Mouse (Mus musculus) brown adipose tissue, adult 24 weeks (tissue): Measurements from ENCODE around the gene Svs3a. TPM values are rescaled to one million over a fixed set of nuclear protein-coding genes. Genes with fewer than 3 reads are reported as not detected.
"Not testable (repeated sequence)": the region's sequence is repeated elsewhere in the genome, so short reads cannot be mapped to it uniquely, and the experiment has no call there.

ENCODE experiments used
- H3K27ac ChIP-seq: fragments of 200-500 bp; replicated peaks from 2 replicates; pipeline ENCODE4 v1.5.1; 2012; ENCODE audit warnings: low read depth, mild to moderate bottlenecking, low read length
- H3K4me1 ChIP-seq: fragments of 200-500 bp; 2 replicates; pipeline ENCODE4 v1.6.1; 2012; ENCODE audit warnings: low read length, mixed read lengths; ENCODE audit not compliant: control insufficient read depth, insufficient read depth, insufficient read length
- H3K4me3 ChIP-seq: fragments of 200-500 bp; 2 replicates; pipeline ENCODE4 v1.5.1; 2012; ENCODE audit warnings: low read depth, mild to moderate bottlenecking, low read length, moderate library complexity; ENCODE audit not compliant: insufficient read depth
- polyA plus RNA-seq: library from polyadenylated mRNA; stranded (reverse); fragments of >200 nt; gene quantifications from 2 replicates; pipeline ENCODE4 v1.2.4, GENCODE M21; 2012; ENCODE audit not compliant: missing spikeins, insufficient read depth, insufficient read length

Gene Svs3a
- polyA plus RNA-seq: not detected in 2 replicates

DNA sequence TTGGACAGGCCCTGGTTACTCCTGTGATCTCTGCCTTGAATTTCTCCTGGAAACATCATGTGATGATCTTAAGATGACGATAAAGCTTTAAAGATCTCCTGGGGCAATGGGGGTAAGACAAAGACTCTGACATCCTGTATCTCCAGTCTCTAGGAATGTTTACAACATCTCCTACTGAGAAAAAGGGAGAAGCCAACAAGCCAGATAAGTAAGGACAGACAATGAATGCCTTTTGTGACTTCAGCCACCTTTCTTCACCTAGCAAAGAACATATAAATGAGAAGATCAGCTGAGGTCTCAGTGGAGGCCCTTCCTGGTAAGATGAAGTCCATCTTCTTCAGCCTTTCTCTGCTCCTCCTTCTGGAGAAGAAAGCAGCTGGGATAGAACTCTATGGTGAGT, at the start of gene Svs3a:
Svs3a (plus strand) TSS at position 301 of the 400 bp plus-strand sequence.
- H3K4me3 ChIP-seq, H3K4me1 ChIP-seq, H3K27ac ChIP-seq: not testable (repeated sequence)

DNA sequence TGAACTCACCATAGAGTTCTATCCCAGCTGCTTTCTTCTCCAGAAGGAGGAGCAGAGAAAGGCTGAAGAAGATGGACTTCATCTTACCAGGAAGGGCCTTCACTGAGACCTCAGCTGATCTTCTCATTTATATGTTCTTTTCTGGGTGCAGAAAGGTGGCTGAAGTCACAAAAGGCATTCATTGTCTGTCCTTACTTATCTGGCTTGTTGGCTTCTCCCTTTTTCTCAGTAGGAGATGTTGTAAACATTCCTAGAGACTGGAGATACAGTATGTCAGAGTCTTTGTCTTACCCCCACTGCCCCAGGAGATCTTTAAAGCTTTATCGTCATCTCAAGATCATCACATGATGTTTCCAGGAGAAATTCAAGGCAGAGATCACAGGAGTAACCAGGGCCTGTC, 32.5 kb upstream of the Svs3a start, which contains the start of gene Svs3b:
Svs3b (minus strand) TSS at position 101 of the 400 bp plus-strand sequence.
- H3K4me3 ChIP-seq, H3K27ac ChIP-seq, H3K4me1 ChIP-seq: not testable (repeated sequence)

DNA sequence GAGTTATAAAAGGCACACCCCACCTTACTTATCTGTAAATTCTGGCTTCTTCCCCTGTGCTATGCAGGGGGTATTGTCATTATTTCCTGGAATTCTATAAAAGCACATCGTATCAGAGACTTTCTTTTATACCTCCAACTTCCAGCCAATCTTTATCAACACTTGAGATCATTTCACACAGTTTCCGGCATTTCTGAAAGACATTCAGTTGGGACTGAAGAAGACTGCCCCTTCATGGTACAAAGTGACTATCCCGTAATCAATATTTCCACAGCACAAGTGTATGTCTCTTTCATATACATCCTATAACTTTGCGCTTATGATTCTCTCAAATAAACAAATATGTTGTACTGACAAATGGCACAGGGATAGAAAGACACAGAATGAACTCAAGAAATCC, 10.7 kb upstream of the Svs3a start, which contains the start of gene Svs4:
Svs4 (minus strand) TSS at position 101 of the 400 bp plus-strand sequence.
- Histone ChIP-seq H3K4me1 (no peaks in the 10 kb centered on the region), H3K4me3 (no peak within 1 kb of the TSS), H3K27ac (no peak within 1 kb of the TSS)

DNA sequence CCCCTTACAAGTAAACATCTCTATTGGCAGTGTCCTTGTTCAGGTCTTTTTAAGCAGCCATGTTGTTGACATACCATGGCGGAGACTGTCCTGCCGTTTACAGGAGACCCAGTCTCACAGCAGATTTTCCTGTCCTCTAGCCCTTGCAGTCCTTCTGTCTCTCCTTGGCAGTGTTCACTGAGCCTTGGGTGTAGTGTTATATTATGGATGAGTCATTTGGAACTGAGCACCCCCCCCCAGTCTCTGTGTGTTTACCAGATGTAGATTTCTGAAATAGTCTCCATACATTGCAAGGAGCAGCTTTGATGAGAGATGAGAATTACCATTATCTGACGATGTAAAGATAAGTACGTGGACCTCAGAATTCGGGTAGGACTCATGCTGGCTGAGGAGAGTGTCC, 23.5 kb downstream of the Svs3a start:
- no peak overlapping the region for H3K4me3 ChIP-seq
- H3K4me1 ChIP-seq: no peaks in the 10 kb centered on the region
- H3K27ac ChIP-seq: no peak overlapping the region

DNA sequence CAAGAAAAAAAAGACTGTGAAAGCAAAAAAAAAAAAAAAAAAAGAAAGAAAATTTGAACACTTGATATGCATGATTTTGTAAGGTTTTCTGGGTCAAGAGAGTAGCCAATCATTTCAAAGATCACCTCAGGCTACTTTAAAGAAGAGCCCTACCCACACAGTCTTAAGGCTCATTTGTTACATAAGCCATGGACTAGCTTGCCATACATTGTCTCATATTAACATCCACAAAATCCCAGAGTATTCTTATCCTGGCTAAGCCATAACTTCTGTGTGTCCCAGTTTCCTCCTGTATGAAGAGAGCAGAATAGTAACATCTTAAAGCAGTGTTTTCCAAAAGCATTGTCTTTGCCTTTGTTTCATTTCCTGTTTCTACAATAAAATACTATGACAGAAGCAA, 26.4 kb downstream of the Svs3a start:
- H3K4me3 ChIP-seq, H3K4me1 ChIP-seq: not testable (repeated sequence)

DNA sequence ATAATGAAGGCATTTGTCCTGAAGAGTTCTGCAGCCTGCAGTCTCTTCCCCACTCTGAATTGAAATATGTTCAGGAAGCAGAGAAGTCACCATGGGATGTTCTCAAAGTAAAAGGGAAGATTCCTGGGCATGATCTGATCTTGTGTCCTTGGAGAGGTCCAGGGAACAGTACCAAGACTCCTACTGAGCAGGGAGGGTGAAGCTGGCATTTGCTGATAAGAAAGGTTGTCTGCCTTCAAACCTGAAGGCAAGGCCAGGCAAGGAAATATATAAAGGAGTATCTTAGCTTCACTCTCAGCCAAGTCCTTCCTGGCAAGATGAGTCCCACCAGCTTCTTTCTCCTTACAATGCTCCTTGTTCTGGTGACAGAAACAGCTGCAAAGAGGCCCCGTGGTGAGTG, 27.4 kb downstream of the Svs3a start, which contains the start of gene Svs6:
Svs6 (plus strand) TSS at position 301 of the 400 bp plus-strand sequence.
- not testable (repeated sequence) for H3K4me1 ChIP-seq, H3K27ac ChIP-seq, H3K4me3 ChIP-seq

More for the DNA sequence above, 26.4 kb downstream of the Svs3a start:
- not testable (repeated sequence) for H3K27ac ChIP-seq

DNA sequence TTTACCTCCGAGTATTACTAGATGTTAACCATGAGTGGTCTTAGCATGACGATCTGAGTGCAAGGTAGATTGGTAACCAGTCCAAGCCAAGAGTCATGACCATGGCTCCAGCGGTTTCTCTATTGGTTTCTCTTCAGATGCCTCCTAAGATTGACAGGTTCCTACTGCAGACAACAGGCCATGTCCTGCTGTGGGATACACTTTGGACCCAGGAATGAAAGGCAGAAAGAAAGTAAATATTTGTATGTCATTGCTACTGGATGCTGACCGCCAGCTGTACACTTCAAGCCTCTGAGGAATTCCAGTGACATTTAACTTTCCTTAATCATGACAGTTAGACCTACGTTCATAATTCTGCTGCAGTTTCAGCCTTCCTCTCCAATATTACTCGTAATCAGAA, 31.9 kb downstream of the Svs3a start:
- Histone ChIP-seq H3K27ac (no peak overlapping the region), H3K4me3 (no peak overlapping the region), H3K4me1 (no peaks in the 10 kb centered on the region)

DNA sequence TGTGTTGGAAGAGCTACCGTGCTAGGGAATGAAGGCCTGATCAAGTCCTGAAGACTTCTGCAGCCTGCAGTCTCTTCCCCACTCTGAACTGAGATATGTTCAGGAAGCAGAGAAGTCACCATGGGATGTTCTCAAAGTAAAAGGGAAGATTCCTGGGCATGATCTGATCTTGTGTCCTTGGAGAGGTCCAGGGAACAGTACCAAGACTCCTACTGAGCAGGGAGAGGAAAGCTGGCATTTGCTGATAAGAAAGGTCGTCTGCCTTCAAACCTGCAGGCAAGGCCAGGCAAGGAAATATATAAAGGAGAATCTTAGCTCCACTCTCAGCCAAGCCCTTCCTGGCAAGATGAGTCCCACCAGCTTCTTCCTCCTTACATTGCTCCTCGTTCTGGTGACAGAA, 43.4 kb downstream of the Svs3a start, which contains the start of gene Svs5:
Svs5 (plus strand) TSS at position 301 of the 400 bp plus-strand sequence.
- H3K4me3 ChIP-seq, H3K4me1 ChIP-seq, H3K27ac ChIP-seq: not testable (repeated sequence)

Other genes with a start within 250 kb of the Svs3a start
- gene Stk4, start 218.9 kb upstream of the Svs3a start, polyA plus RNA-seq: 16.8 and 17.8 TPM in 2 replicates
- gene Tomm34, start 218.1 kb upstream of the Svs3a start, polyA plus RNA-seq: 16.4 and 21.0 TPM in 2 replicates
- not detected in 2 replicates for gene Kcns1, start 118.2 kb upstream of the Svs3a start, polyA plus RNA-seq
- not detected in 2 replicates for gene Wfdc5, start 106.5 kb upstream of the Svs3a start, polyA plus RNA-seq
- not detected in 2 replicates for gene Wfdc12, start 98.7 kb upstream of the Svs3a start, polyA plus RNA-seq
- gene Wfdc15a, start 89.1 kb upstream of the Svs3a start, polyA plus RNA-seq: not detected in 2 replicates
- not detected in 2 replicates for gene Wfdc15b, start 67.6 kb upstream of the Svs3a start, polyA plus RNA-seq
- not detected in 2 replicates for gene Svs2, start 50.8 kb upstream of the Svs3a start, polyA plus RNA-seq
- not detected in 2 replicates for gene Svs3b, start 32.6 kb upstream of the Svs3a start, polyA plus RNA-seq
- not detected in 2 replicates for gene Svs4, start 10.8 kb upstream of the Svs3a start, polyA plus RNA-seq
- not detected in 2 replicates for gene Svs6, start 27.5 kb downstream of the Svs3a start, polyA plus RNA-seq
- gene Svs5, start 43.5 kb downstream of the Svs3a start, polyA plus RNA-seq: not detected in 2 replicates
- gene Slpi, start 99.8 kb downstream of the Svs3a start, polyA plus RNA-seq: 2.6 TPM in 1 of 2 replicates, not detected in the other
- not detected in 2 replicates for gene Rbpjl, start 113.9 kb downstream of the Svs3a start, polyA plus RNA-seq
- gene Matn4, start 115.9 kb downstream of the Svs3a start, polyA plus RNA-seq: 0.52 TPM in 1 of 2 replicates, not detected in the other
- 34.7 and 37.6 TPM in 2 replicates for gene Sdc4, start 154.6 kb downstream of the Svs3a start, polyA plus RNA-seq
- gene Sys1, start 167.7 kb downstream of the Svs3a start, polyA plus RNA-seq: 24.4 and 27.2 TPM in 2 replicates
- gene Gm20458, start 171.7 kb downstream of the Svs3a start, polyA plus RNA-seq: 2.4 TPM in 1 of 2 replicates, not detected in the other
- not detected in 2 replicates for gene Trp53tg5, start 184.5 kb downstream of the Svs3a start, polyA plus RNA-seq
- gene Dbndd2, start 196.8 kb downstream of the Svs3a start, polyA plus RNA-seq: 23.0 and 26.8 TPM in 2 replicates
- gene Pigt, start 208.3 kb downstream of the Svs3a start, polyA plus RNA-seq: 15.7 and 21.6 TPM in 2 replicates